Mouse (Mus musculus): Measurements from ENCODE around the gene Disp3. TPM values are rescaled to one million over a fixed set of nuclear protein-coding genes. Genes with fewer than 3 reads are reported as not detected.

Disp3 gene
- polyA plus RNA-seq, 1 experiment from 2014 or later: 0.17 TPM

GRCm38 (mm10) chr4:148276816-148277491 lies 10.8 kb downstream of the Disp3 start:
- H3K27ac ChIP-seq (ENCODE audit: low read length): no peak overlapping the region
- H3K4me3 ChIP-seq (ENCODE audit: low read depth, low read length): no peak overlapping the region
- no peaks in the 10 kb centered on the region for H3K4me1 ChIP-seq (ENCODE audit: control insufficient read depth, low read depth, low read length)
- H3K9me3 ChIP-seq (replicated peaks; ENCODE audit: control insufficient read depth, low read length): no peaks in the 10 kb centered on the region
- no peak overlapping the region for H3K4me2 ChIP-seq (ENCODE audit: low read depth, low read length)
- H3K36me3 ChIP-seq (ENCODE audit: control insufficient read depth, insufficient read depth): no peaks in the 10 kb centered on the region
- ATAC-seq (ENCODE audit: low read depth): no peak
- WGBS (ENCODE audit: insufficient replicate concordance): 14% methylated on average over 4 of the region's 4 CpGs
- peaks cover 7% of the 10 kb centered on the region for H3K27me3 ChIP-seq (ENCODE audit: control insufficient read depth, insufficient read depth, low read depth, low read length)
- no peak overlapping the region for H3K9ac ChIP-seq (ENCODE audit: low read depth, low read length)

DNA sequence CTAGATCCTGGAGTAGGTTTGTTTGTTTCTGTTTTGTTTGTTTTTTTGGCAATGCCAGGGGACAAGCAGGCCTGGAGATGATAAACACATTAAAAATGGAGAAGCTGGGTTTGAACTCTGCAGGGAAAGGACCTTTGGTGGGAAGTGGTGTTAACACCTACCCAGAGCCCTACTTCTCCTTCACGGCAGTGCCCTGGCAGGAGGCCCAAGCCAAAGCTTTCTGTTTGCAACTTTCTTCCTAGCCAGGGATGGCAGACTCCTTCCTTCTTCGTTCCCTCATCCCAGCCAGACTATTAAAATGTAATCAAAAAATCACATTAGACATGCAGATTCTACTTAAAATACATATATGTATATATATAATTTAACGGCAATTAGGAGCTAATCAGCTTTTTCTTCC lies 13.1 kb downstream of the Disp3 start:
- ATAC-seq (ENCODE audit: low read depth): no peak
- WGBS (ENCODE audit: insufficient replicate concordance): 43% methylated on average over 3 of the region's 3 CpGs
- H3K4me3 ChIP-seq (ENCODE audit: low read depth, low read length): no peak overlapping the region
- H3K4me2 ChIP-seq (ENCODE audit: low read depth, low read length): no peak overlapping the region
- no peak overlapping the region for H3K9ac ChIP-seq (ENCODE audit: low read depth, low read length)
- no peaks in the 10 kb centered on the region for H3K9me3 ChIP-seq (replicated peaks; ENCODE audit: control insufficient read depth, low read length)
- H3K36me3 ChIP-seq (ENCODE audit: control insufficient read depth, insufficient read depth): no peaks in the 10 kb centered on the region
- H3K27me3 ChIP-seq (ENCODE audit: control insufficient read depth, insufficient read depth, low read depth, low read length): peaks cover 19% of the 10 kb centered on the region
- no peak overlapping the region for H3K27ac ChIP-seq (ENCODE audit: low read length)
- no peaks in the 10 kb centered on the region for H3K4me1 ChIP-seq (ENCODE audit: control insufficient read depth, low read depth, low read length)

DNA sequence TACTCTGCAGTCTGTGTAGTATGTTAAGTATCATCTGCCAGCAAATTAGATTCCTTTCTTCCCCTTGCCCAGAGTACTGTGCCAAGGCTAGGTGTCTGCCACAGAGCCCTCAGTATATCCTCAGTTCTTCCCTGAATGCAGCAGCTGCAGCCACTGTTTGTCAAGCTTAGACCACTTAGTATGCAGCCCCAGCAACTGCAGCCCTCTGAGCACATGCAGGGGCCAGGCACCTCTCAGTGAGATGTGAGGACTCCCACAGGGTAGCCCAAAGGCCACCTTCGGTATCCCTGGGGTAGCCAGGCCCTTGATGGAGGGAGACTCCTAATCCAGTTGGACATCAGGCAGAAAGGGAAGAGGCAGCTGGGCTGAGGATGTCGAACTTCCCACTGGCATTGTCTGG lies 14.5 kb downstream of the Disp3 start:
- H3K27ac ChIP-seq (ENCODE audit: low read length): no peak overlapping the region
- H3K9ac ChIP-seq (ENCODE audit: low read depth, low read length): no peak overlapping the region
- WGBS (ENCODE audit: insufficient replicate concordance): 5% methylated on average over 2 of the region's 2 CpGs
- no peaks in the 10 kb centered on the region for H3K9me3 ChIP-seq (replicated peaks; ENCODE audit: control insufficient read depth, low read length)
- H3K36me3 ChIP-seq (ENCODE audit: control insufficient read depth, insufficient read depth): no peaks in the 10 kb centered on the region
- peaks cover 19% of the 10 kb centered on the region for H3K27me3 ChIP-seq (ENCODE audit: control insufficient read depth, insufficient read depth, low read depth, low read length)
- no peak overlapping the region for H3K4me2 ChIP-seq (ENCODE audit: low read depth, low read length)
- H3K4me1 ChIP-seq (ENCODE audit: control insufficient read depth, low read depth, low read length): no peaks in the 10 kb centered on the region
- no peak for ATAC-seq (ENCODE audit: low read depth)
- no peak overlapping the region for H3K4me3 ChIP-seq (ENCODE audit: low read depth, low read length)

GRCm38 (mm10) chr4:148271656-148272055 lies 16.1 kb downstream of the Disp3 start:
- Histone ChIP-seq H3K36me3 (ENCODE audit: control insufficient read depth, insufficient read depth) (no peaks in the 10 kb centered on the region), H3K4me3 (ENCODE audit: low read depth, low read length) (no peak overlapping the region), H3K4me1 (ENCODE audit: control insufficient read depth, low read depth, low read length) (no peaks in the 10 kb centered on the region), H3K27ac (ENCODE audit: low read length) (no peak overlapping the region), H3K4me2 (ENCODE audit: low read depth, low read length) (no peak overlapping the region), H3K9ac (ENCODE audit: low read depth, low read length) (no peak overlapping the region), H3K27me3 (ENCODE audit: control insufficient read depth, insufficient read depth, low read depth, low read length) (peaks cover 19% of the 10 kb centered on the region), H3K9me3 (replicated peaks; ENCODE audit: control insufficient read depth, low read length) (no peaks in the 10 kb centered on the region)
- ATAC-seq (ENCODE audit: low read depth): no peak
- WGBS (ENCODE audit: insufficient replicate concordance): 7% methylated on average over 39 of the region's 39 CpGs

DNA sequence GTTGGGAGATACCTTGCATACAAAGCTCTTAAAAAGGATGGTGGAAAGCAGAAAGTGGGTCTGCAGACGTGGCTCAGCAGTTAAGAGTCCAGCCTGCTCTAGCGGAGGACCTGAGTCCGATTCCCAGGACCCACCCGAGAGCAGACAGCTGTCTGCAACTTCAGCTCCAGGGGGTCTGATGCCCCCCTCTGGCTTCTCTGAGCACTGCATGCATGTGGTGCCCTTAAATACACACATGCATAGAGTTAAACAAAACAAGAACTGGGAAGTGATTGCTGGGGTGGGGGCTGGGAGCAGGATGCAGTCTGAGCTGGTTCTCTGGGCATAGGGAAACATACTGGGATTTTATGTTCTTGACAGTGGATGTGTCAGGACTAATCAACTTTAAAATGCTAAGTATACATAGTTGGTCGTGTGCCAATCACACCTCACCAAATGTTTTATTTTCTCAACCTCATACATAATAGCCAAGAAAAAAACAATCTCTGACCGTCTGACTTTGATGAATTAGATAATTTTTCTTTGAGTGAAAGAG lies 20.7 kb downstream of the Disp3 start:
- no peaks in the 10 kb centered on the region for H3K9me3 ChIP-seq (replicated peaks; ENCODE audit: control insufficient read depth, low read length)
- H3K4me3 ChIP-seq (ENCODE audit: low read depth, low read length): no peak overlapping the region
- H3K27me3 ChIP-seq (ENCODE audit: control insufficient read depth, insufficient read depth, low read depth, low read length): peaks cover 12% of the 10 kb centered on the region
- WGBS (ENCODE audit: insufficient replicate concordance): 61% methylated on average over 6 of the region's 6 CpGs
- H3K4me2 ChIP-seq (ENCODE audit: low read depth, low read length): no peak overlapping the region
- H3K36me3 ChIP-seq (ENCODE audit: control insufficient read depth, insufficient read depth): no peaks in the 10 kb centered on the region
- no peaks in the 10 kb centered on the region for H3K4me1 ChIP-seq (ENCODE audit: control insufficient read depth, low read depth, low read length)
- no peak overlapping the region for H3K27ac ChIP-seq (ENCODE audit: low read length)
- no peak for ATAC-seq (ENCODE audit: low read depth)
- H3K9ac ChIP-seq (ENCODE audit: low read depth, low read length): no peak overlapping the region

GRCm38 (mm10) chr4:148259941-148260340 lies 27.8 kb downstream of the Disp3 start:
- WGBS (ENCODE audit: insufficient replicate concordance): 74% methylated on average over 4 of the region's 4 CpGs
- Histone ChIP-seq H3K4me1 (ENCODE audit: control insufficient read depth, low read depth, low read length) (no peaks in the 10 kb centered on the region), H3K27ac (ENCODE audit: low read length) (no peak overlapping the region), H3K9me3 (replicated peaks; ENCODE audit: control insufficient read depth, low read length) (no peaks in the 10 kb centered on the region), H3K36me3 (ENCODE audit: control insufficient read depth, insufficient read depth) (no peaks in the 10 kb centered on the region), H3K9ac (ENCODE audit: low read depth, low read length) (no peak overlapping the region), H3K4me2 (ENCODE audit: low read depth, low read length) (no peak overlapping the region), H3K4me3 (ENCODE audit: low read depth, low read length) (no peak overlapping the region), H3K27me3 (ENCODE audit: control insufficient read depth, insufficient read depth, low read depth, low read length) (no peaks in the 10 kb centered on the region)
- no peak for ATAC-seq (ENCODE audit: low read depth)

DNA sequence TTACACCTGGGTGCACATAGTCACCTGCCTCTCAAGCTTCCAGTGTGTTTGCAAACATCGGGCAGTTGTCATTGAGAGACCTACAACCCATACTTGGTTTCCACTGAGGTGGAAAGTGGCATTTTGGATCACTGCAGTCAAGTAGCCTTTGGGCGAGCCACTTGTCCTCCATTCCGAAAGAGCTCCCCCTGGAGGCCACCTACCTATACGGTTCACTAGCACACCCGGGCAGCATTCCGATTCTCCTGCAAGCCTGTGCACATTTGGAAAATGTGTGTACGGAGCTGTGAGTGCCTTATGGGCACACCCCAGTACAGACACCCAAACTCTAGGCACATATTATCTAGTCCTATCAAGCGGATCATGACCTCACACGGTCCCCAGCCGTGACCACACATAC lies 38.4 kb downstream of the Disp3 start:
- Histone ChIP-seq H3K9me3 (replicated peaks; ENCODE audit: control insufficient read depth, low read length) (peaks cover 2% of the 10 kb centered on the region; the same call in 1 of the 2 replicates), H3K4me2 (ENCODE audit: low read depth, low read length) (no peak overlapping the region), H3K27me3 (ENCODE audit: control insufficient read depth, insufficient read depth, low read depth, low read length) (no peaks in the 10 kb centered on the region), H3K27ac (ENCODE audit: low read length) (no peak overlapping the region), H3K4me3 (ENCODE audit: low read depth, low read length) (no peak overlapping the region), H3K9ac (ENCODE audit: low read depth, low read length) (no peak overlapping the region), H3K36me3 (ENCODE audit: control insufficient read depth, insufficient read depth) (no peaks in the 10 kb centered on the region), H3K4me1 (ENCODE audit: control insufficient read depth, low read depth, low read length) (no peaks in the 10 kb centered on the region)
- WGBS (ENCODE audit: insufficient replicate concordance): 35% methylated on average over 10 of the region's 10 CpGs
- no peak for ATAC-seq (ENCODE audit: low read depth)

DNA sequence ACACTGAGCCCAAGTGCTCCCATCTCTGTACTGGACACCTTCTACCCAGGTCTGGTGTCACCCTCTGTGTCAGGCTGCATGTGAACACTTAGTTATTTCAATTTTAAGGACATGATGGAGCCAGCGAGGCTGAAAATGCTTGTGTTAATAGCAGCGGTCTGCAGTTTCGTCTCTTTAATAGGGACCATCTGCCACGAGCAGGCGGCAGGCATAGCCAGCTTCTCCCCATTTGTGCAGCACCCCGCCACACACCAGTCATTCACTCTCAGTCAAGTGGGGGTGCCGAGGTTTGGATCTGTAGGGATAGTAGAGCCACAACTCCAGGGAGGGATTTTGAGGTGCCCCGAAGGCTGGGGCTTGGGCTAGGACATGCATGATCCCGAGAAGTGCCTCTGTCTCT lies 47.4 kb downstream of the Disp3 start:
- WGBS (ENCODE audit: insufficient replicate concordance): 69% methylated on average over 9 of the region's 9 CpGs

DNA sequence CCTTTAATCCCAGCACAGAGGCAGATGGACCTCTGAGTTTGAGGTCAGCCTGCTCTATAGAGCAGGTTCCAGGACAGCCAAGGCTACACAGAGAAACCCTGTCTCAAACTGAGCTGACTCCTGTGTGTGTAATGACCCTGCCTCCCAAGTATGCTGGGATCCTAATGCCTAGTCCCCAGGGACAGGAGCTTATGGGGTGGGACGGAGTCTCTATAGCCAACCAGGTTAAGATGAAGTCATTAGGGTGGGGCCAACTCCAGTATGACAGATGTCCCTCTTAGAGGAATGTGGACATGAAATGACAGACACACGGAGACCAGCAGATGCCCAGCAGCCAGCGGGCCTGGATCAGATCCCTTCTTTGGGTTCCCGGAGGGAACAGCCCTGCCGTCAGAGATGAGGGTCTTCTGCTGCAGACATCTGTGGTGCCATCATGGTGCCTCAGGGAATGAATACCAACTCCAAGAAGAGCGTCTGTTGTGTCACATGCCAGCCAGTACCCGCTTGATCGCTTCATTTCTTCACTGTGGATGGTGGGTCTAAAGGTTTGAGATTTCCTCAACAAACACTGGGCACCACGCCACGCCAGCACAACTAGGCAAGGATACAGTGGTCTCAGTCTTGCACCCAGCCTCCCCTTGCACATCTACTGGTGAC lies 48.2 kb downstream of the Disp3 start:
- Histone ChIP-seq H3K4me3 (ENCODE audit: low read depth, low read length) (no peak overlapping the region), H3K9ac (ENCODE audit: low read depth, low read length) (no peak overlapping the region), H3K4me2 (ENCODE audit: low read depth, low read length) (no peak overlapping the region), H3K36me3 (ENCODE audit: control insufficient read depth, insufficient read depth) (no peaks in the 10 kb centered on the region), H3K27ac (ENCODE audit: low read length) (no peak overlapping the region), H3K9me3 (replicated peaks; ENCODE audit: control insufficient read depth, low read length) (no peaks in the 10 kb centered on the region), H3K27me3 (ENCODE audit: control insufficient read depth, insufficient read depth, low read depth, low read length) (no peaks in the 10 kb centered on the region), H3K4me1 (ENCODE audit: control insufficient read depth, low read depth, low read length) (no peaks in the 10 kb centered on the region)
- no peak for ATAC-seq (ENCODE audit: low read depth)
- WGBS (ENCODE audit: insufficient replicate concordance): 70% methylated on average over 10 of the region's 10 CpGs

More for the DNA sequence above, 47.4 kb downstream of the Disp3 start:
- Histone ChIP-seq H3K9me3 (replicated peaks; ENCODE audit: control insufficient read depth, low read length) (peaks cover under 1% of the 10 kb centered on the region; the same call in 1 of the 2 replicates), H3K4me2 (ENCODE audit: low read depth, low read length) (no peak overlapping the region), H3K27me3 (ENCODE audit: control insufficient read depth, insufficient read depth, low read depth, low read length) (no peaks in the 10 kb centered on the region), H3K9ac (ENCODE audit: low read depth, low read length) (no peak overlapping the region), H3K36me3 (ENCODE audit: control insufficient read depth, insufficient read depth) (no peaks in the 10 kb centered on the region), H3K27ac (ENCODE audit: low read length) (no peak overlapping the region), H3K4me3 (ENCODE audit: low read depth, low read length) (no peak overlapping the region), H3K4me1 (ENCODE audit: control insufficient read depth, low read depth, low read length) (no peaks in the 10 kb centered on the region)
- no peak for ATAC-seq (ENCODE audit: low read depth)

All from liver, embryonic 16.5 days (tissue).